Mouse (Mus musculus): ENCODE measurements around the gene Josd1. TPM values are rescaled to one million over a fixed set of nuclear protein-coding genes. Genes with fewer than 3 reads are reported as not detected.
A peak's percentile ranks its signal among the peaks of the same experiment; 100 is the strongest.

Gene Josd1
- 20.2 and 27.8 TPM in 2 replicates for polyA plus RNA-seq (2015; fragmentation: Nextera tagmentation; extraction: Ambion mirVana)

DNA sequence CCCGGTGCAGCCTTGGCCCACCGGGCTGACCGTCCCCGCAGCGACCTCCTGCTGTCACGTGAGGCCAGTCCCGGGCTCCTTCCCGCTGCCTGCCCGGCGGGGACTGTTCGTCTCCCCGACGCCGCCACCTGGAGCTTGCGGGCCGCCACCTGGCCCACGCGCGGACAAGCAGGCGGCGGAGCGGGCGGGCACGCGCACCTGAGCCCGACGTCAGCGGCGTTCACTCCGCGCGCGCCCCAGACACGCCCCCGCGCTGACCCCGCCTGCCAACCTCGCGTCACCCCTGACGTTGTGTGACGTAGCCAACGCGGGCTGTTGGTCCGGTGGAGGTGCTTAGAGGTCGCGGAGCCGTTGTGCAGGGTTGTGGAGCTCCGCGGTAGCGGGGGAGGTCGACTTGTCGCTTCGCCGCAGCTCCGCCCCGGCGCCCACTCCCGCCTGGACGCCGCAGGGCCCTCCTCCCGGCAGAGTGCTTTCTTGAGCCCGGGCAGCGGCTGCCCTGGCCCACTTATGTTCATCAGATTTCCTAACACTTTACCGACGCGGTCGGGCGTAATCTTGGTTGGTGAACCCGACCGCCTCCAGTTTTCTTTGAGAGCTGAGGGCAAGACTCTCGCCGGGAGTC lies at the start of gene Josd1:
Josd1 (minus strand) TSS at position 274 of the 622 bp plus-strand sequence.
- Histone ChIP-seq H3K4me2 (peak within 1 kb of the TSS; percentile 67), H3K9ac (peak within 1 kb of the TSS; percentile 88), H3K9me3 (no peaks in the 10 kb centered on the region), H3K4me1 (peaks cover 71% of the 10 kb centered on the region), H3K4me3 (peak within 1 kb of the TSS; percentile 87), H3K27ac (peak within 1 kb of the TSS; percentile 98), H3K27me3 (no peaks in the 10 kb centered on the region), H3K36me3 (no peaks in the 10 kb centered on the region)
- ATAC-seq (ENCODE audit: insufficient number of reproducible peaks, low FRiP score, low TSS enrichment, low read depth), result peak; percentile 68
- under 1% methylated on average over 59 of the region's 72 CpGs for WGBS

DNA sequence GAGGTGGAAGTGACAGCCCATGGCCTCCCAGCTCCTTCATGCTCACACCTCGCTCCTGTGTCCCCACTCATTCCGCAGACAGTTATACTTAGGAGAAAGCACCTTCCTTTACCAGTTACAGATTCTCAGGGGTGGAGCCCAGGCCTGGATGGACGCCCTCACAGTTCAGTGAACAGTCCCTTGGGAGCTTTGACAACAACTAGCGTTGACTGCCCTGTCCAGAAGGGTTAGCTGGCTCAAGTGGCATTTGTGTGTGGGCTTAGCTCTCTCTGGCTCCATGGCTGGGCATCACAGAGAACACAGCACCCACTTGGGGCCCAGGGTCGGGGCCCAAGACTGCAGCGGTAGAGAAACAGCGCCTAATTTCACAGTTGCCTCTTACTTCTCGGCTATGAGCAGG lies 46.6 kb upstream of the Josd1 start:
- H3K27me3 ChIP-seq, result no peaks in the 10 kb centered on the region
- 80% methylated on average over 8 of the region's 8 CpGs for WGBS
- peaks cover 87% of the 10 kb centered on the region for H3K36me3 ChIP-seq
- no peak overlapping the region for H3K9ac ChIP-seq
- H3K4me2 ChIP-seq, result no peak overlapping the region
- no peak for ATAC-seq (ENCODE audit: insufficient number of reproducible peaks, low FRiP score, low TSS enrichment, low read depth)
- no peak overlapping the region for H3K4me3 ChIP-seq
- peaks cover 15% of the 10 kb centered on the region for H3K4me1 ChIP-seq
- peak overlapping the region; percentile 12; the same call in 1 of the 2 replicates for H3K27ac ChIP-seq
- H3K9me3 ChIP-seq, result no peaks in the 10 kb centered on the region

DNA sequence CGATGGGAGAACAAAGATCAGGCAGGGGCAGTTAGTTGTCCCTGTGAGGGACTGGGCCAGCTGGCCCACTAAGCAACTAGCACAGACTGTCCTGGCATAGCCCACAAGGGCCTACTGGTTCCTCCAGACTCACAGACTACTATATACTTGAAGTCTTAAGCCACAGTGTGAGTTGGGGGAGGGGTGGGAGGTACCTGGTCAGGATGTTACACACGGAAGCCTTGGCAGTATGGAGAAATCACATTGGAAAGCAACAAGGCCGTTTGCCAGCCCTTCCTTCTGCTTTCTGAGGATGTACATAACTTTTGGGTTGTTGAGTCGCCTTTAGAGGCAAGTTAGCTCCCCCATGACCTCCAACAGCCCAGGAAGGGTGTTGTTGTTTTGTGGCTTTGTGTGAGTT lies 45.9 kb upstream of the Josd1 start:
- ATAC-seq (ENCODE audit: insufficient number of reproducible peaks, low FRiP score, low TSS enrichment, low read depth), result no peak
- 68% methylated on average over 4 of the region's 4 CpGs for WGBS
- peaks cover 89% of the 10 kb centered on the region for H3K36me3 ChIP-seq
- H3K9ac ChIP-seq, result no peak overlapping the region
- no peaks in the 10 kb centered on the region for H3K9me3 ChIP-seq
- peaks cover 9% of the 10 kb centered on the region; the same call in 1 of the 2 replicates for H3K4me1 ChIP-seq
- H3K27ac ChIP-seq, result no peak overlapping the region
- H3K4me3 ChIP-seq, result no peak overlapping the region
- H3K4me2 ChIP-seq, result no peak overlapping the region
- H3K27me3 ChIP-seq, result no peaks in the 10 kb centered on the region

DNA sequence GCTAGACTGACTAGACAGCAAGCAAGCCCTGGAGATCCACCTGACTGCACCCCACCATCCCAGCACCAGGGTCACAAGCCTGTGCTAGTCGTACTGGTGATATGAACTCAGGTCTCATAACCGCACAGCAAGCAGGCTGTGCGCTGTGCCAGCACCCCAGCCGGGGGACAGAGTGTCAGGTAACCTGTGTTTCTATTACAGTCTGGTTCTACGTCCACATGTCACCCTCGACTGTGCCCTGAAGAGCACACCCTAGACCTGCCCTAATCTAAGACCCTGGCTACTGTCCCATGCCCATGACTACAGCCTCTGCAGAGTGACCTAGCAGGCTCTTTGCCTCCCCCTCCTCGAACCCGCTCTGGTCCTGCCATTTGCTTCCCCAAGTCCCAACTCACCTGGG lies 45.5 kb upstream of the Josd1 start:
- Histone ChIP-seq H3K27me3 (no peaks in the 10 kb centered on the region), H3K4me2 (no peak overlapping the region), H3K4me3 (no peak overlapping the region), H3K27ac (no peak overlapping the region), H3K36me3 (peaks cover 89% of the 10 kb centered on the region), H3K4me1 (peaks cover 7% of the 10 kb centered on the region; the same call in 1 of the 2 replicates), H3K9ac (no peak overlapping the region), H3K9me3 (no peaks in the 10 kb centered on the region)
- no peak for ATAC-seq (ENCODE audit: insufficient number of reproducible peaks, low FRiP score, low TSS enrichment, low read depth)
- WGBS, result 92% methylated on average over 8 of the region's 8 CpGs

DNA sequence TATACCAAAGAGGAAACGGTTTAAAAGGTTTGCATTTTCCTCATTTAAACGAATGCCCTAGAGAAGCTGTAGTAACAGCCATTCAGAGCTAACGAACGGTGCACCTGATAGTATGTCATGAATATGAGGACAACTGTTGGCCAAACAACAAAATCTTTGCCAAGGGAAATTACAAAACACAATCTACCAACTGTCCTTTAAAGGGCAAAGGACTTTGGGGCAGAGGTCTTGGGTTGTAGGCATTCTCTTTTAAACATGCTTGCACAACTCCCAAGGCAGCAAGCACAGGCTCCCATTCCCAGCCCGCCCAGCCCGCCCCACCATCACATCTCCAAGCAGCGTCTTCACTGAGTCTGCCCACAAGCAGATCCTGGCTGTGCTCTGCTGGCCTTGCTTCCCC lies 43.8 kb upstream of the Josd1 start:
- Histone ChIP-seq H3K4me2 (no peak overlapping the region), H3K4me3 (no peak overlapping the region), H3K36me3 (peaks cover 90% of the 10 kb centered on the region), H3K27me3 (no peaks in the 10 kb centered on the region), H3K4me1 (peaks cover 7% of the 10 kb centered on the region; the same call in 1 of the 2 replicates), H3K9ac (no peak overlapping the region), H3K9me3 (no peaks in the 10 kb centered on the region), H3K27ac (no peak overlapping the region)
- no peak for ATAC-seq (ENCODE audit: insufficient number of reproducible peaks, low FRiP score, low TSS enrichment, low read depth)
- WGBS, result 82% methylated on average over 7 of the region's 7 CpGs

DNA sequence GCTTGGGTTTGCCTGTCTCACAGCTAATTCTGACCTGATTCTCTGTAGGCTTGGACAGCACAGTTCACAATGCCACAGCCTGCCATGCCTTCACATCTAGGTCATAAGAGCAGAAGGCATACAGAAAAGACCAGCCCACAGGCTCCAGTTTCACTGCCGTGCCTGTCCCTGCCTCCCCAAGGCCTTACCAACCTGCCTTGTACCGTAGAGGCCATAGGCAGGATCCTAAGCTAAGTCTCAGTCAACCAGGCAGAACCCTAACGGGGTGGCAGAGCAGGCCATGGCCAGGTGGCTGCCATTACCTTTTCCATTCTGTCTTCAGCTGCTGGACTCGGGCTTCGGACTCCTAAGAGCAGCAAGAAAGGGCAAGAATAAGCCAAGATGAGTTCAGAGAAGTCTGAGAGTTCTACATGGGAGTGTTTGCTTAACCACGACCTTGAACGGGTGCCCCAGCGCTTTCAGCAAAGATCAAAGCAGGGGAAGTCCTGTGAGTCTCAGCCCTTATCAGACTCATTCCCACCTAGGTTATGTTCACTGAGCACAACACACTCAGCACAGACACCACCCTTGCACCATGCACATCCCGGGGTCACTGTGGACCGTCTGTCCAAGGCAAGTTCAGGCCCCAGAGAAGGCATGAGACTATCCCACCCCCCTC lies 41.1 kb upstream of the Josd1 start:
- no peak for ATAC-seq (ENCODE audit: insufficient number of reproducible peaks, low FRiP score, low TSS enrichment, low read depth)
- Histone ChIP-seq H3K4me3 (no peak overlapping the region), H3K36me3 (peaks cover 90% of the 10 kb centered on the region), H3K9me3 (no peaks in the 10 kb centered on the region), H3K27me3 (no peaks in the 10 kb centered on the region), H3K9ac (no peak overlapping the region), H3K4me2 (no peak overlapping the region), H3K27ac (no peak overlapping the region), H3K4me1 (no peaks in the 10 kb centered on the region)
- 84% methylated on average over 10 of the region's 10 CpGs for WGBS

DNA sequence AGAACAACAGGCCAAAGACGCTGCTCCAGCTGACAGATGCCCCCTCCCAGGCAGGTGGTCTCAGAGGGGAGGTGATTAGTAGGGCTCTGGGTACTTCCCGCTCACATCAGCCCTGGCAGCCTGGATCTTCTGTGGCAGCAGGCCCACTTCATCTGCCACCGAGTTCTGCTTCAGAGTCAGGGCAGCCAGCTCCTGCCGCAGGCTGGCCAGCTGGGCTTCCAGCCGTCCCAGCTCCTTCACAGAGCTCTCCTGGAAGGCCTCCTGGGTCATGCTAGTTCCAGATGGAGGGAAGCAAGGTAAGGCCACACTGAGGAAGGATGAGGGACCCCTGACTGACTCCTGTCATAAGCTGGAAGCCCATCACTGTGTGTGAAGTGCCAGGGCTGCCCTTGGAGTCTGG lies 40.6 kb upstream of the Josd1 start:
- Histone ChIP-seq H3K27ac (no peak overlapping the region), H3K4me3 (no peak overlapping the region), H3K9me3 (no peaks in the 10 kb centered on the region), H3K9ac (no peak overlapping the region), H3K36me3 (peaks cover 88% of the 10 kb centered on the region), H3K4me1 (no peaks in the 10 kb centered on the region), H3K27me3 (no peaks in the 10 kb centered on the region), H3K4me2 (no peak overlapping the region)
- no peak for ATAC-seq (ENCODE audit: insufficient number of reproducible peaks, low FRiP score, low TSS enrichment, low read depth)
- 72% methylated on average over 5 of the region's 5 CpGs for WGBS

DNA sequence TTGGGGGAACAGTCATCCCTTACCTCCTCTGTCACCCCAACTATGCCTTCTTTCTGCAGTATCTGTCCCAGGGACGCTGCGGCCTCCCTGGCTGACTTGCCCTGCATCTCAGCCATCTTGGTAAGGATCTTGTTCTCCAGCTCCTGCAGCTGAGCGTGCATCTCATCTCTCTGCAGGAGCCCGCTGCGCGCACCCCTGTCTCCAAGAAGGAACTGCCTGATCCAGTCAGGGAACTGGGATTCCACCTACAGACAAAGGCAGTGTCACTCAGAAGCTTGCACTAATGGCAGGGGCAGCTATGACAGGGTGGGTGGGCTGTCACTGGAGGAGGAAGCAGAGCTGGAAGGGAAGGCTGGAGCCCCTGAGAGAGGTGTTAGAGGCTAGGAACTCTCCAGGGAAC lies 40.1 kb upstream of the Josd1 start:
- Histone ChIP-seq H3K4me3 (no peak overlapping the region), H3K27me3 (no peaks in the 10 kb centered on the region), H3K4me2 (no peak overlapping the region), H3K4me1 (no peaks in the 10 kb centered on the region), H3K9ac (no peak overlapping the region), H3K9me3 (no peaks in the 10 kb centered on the region), H3K36me3 (peaks cover 84% of the 10 kb centered on the region), H3K27ac (no peak overlapping the region)
- WGBS, result 95% methylated on average over 6 of the region's 6 CpGs
- ATAC-seq (ENCODE audit: insufficient number of reproducible peaks, low FRiP score, low TSS enrichment, low read depth), result no peak

DNA sequence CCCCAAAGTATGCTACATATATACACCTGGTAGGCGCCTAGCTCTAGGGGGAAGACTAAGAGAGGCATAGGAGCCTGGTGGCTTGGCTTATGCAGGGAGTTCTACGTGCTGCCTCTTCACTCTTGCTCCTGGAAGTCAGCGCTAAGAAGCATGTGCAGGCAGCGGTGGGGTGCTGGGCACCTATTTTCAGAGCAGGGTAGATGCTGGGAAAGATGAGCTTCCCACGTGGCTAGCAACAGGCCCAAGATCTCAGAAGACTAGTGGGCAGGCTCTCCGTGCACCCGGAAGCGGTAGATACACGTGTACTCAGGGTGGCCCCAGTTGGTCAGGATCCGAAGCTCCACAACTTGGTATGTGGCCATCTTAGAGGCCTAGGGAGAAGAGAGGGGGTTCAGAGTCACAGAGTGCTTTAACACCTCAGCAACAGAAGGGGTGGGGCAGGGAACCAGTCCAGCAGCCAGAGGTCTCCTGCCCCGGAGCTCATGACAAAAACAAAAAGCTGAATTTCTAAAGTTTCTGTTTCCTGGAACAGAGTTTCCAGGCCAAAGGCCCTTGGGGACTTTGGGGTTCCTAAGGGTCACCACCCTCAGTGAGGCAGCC lies 37.6 kb upstream of the Josd1 start:
- Histone ChIP-seq H3K4me3 (no peak overlapping the region), H3K9ac (no peak overlapping the region), H3K9me3 (no peaks in the 10 kb centered on the region), H3K4me2 (no peak overlapping the region), H3K36me3 (peaks cover 80% of the 10 kb centered on the region), H3K4me1 (no peaks in the 10 kb centered on the region), H3K27me3 (no peaks in the 10 kb centered on the region), H3K27ac (no peak overlapping the region)
- ATAC-seq (ENCODE audit: insufficient number of reproducible peaks, low FRiP score, low TSS enrichment, low read depth), result no peak
- 88% methylated on average over 11 of the region's 11 CpGs for WGBS

DNA sequence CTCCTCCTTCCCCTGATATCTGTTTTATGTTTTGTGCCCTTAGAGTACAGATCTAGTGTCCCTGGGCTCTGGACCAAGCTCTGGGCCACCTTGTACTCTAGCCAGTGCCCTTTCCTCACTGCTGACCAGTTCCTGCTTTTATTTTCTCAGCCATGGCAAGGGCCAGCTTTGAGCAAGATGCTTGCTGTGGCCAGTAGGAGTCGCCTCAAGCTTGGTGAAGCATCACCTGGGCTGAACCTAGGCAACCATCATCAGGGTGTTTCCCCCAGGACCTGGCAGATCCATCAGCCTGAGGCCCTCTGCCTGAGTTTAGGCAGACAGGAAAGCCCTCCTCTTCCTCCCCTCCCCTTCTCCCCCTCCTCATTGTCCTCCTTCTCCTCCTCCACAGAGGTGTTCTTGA lies 35.7 kb upstream of the Josd1 start:
- Histone ChIP-seq H3K36me3 (peaks cover 82% of the 10 kb centered on the region), H3K4me3 (no peak overlapping the region), H3K4me1 (no peaks in the 10 kb centered on the region), H3K9ac (no peak overlapping the region), H3K9me3 (no peaks in the 10 kb centered on the region), H3K4me2 (no peak overlapping the region), H3K27ac (no peak overlapping the region), H3K27me3 (no peaks in the 10 kb centered on the region)
- ATAC-seq (ENCODE audit: insufficient number of reproducible peaks, low FRiP score, low TSS enrichment, low read depth), result no peak
- WGBS, result 40% methylated on average over 1 of the region's 1 CpGs

DNA sequence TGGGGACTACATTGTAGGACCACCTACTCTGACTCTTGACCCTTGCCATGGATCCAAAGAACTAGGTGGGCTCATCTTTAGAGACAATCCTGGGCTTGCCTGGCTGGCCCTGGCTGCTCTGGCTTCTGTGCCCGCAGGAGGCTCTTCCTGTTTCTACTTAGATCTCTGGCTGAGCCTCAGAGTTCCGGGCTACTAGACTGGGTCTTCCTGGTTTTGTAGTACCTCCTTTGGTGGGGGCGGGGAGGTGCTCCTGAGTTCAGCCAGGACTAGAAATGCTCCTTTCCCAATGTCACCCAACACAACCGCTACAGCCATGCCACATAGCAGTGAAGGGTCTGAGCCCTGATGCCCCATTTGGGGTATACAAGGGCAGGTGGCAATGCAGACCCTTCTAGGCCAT lies 33.1 kb upstream of the Josd1 start:
- Histone ChIP-seq H3K9ac (no peak overlapping the region), H3K27ac (no peak overlapping the region), H3K9me3 (no peaks in the 10 kb centered on the region), H3K4me3 (no peak overlapping the region), H3K36me3 (peaks cover 80% of the 10 kb centered on the region), H3K27me3 (no peaks in the 10 kb centered on the region), H3K4me2 (no peak overlapping the region), H3K4me1 (no peaks in the 10 kb centered on the region)
- WGBS, result 72% methylated on average over 4 of the region's 4 CpGs
- no peak for ATAC-seq (ENCODE audit: insufficient number of reproducible peaks, low FRiP score, low TSS enrichment, low read depth)

DNA sequence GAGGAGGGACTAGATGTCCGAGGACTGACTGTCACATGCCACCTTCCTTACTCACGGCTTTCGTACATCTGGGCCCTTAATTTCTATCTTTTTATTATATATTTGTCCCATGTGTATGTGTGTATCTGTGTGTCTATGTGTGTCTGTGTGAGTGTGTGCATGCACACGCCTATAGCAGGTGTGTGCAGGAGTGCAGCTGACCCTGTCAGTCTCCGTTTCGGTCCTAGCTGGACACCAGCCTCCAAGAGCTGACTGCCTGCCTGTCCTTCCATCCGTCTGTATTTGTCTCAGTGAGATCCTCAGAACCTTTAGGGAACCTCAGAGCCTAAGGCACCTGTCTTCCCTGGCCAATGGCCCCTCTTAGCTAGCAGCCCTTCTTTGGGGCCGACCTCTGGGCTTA lies 32.5 kb upstream of the Josd1 start:
- Histone ChIP-seq H3K9ac (no peak overlapping the region), H3K4me1 (no peaks in the 10 kb centered on the region), H3K27me3 (no peaks in the 10 kb centered on the region), H3K4me2 (no peak overlapping the region), H3K4me3 (no peak overlapping the region), H3K27ac (no peak overlapping the region), H3K36me3 (peaks cover 79% of the 10 kb centered on the region), H3K9me3 (no peaks in the 10 kb centered on the region)
- 88% methylated on average over 8 of the region's 8 CpGs for WGBS
- ATAC-seq (ENCODE audit: insufficient number of reproducible peaks, low FRiP score, low TSS enrichment, low read depth), result no peak
